Mouse (Mus musculus) myocyte (in vitro differentiated cells): ENCODE measurements around the gene Glipr1l2. TPM values are rescaled to one million over a fixed set of nuclear protein-coding genes. Genes with fewer than 3 reads are reported as not detected.
"Not testable (repeated sequence)": the region's sequence is repeated elsewhere in the genome, so short reads cannot be mapped to it uniquely, and the experiment has no call there.

ENCODE experiments used
- H3K27me3 ChIP-seq: one replicate; pipeline ENCODE4 v1.6.1; 2011; ENCODE audit not compliant: control insufficient read depth, insufficient read depth, insufficient read length
- H3K36me3 ChIP-seq: one replicate; pipeline ENCODE4 v1.6.1; 2011; ENCODE audit not compliant: control insufficient read depth, insufficient read depth
- H3K4me2 ChIP-seq: one replicate; pipeline ENCODE4 v1.6.1; 2011; ENCODE audit warnings: low read depth, control low read depth
- H3K4me3 ChIP-seq: one replicate; pipeline ENCODE4 v1.5.1; 2011; ENCODE audit warnings: mild to moderate bottlenecking, control low read depth, moderate library complexity
- H3K79me2 ChIP-seq: one replicate; pipeline ENCODE4 v1.6.1; 2011; ENCODE audit not compliant: control insufficient read depth, insufficient read depth
- H3ac ChIP-seq: one replicate; pipeline ENCODE4 v1.6.1; 2011; ENCODE audit not compliant: control insufficient read depth, insufficient read length
- CEBPB ChIP-seq: IDR thresholded peaks from 2 replicates; pipeline ENCODE4 v1.6.1; 2011; ENCODE audit warnings: mild to moderate bottlenecking, moderate library complexity; ENCODE audit not compliant: poor library complexity, insufficient read depth, severe bottlenecking
- E2F4 ChIP-seq: IDR thresholded peaks from one replicate; pipeline ENCODE4 v1.6.1; 2011; ENCODE audit warnings: mild to moderate bottlenecking, control low read depth, moderate library complexity; ENCODE audit not compliant: insufficient read depth
- MAX ChIP-seq: IDR thresholded peaks from one replicate; pipeline ENCODE4 v1.6.1; 2011; ENCODE audit warnings: low read depth, mild to moderate bottlenecking, control low read depth
- MYOD1 ChIP-seq, 3 experiments: IDR thresholded peaks; one replicate each; pipeline ENCODE4 v1.6.1; 2011; ENCODE audit warnings: control low read depth in 2 of 3, low read depth in 2 of 3, mild to moderate bottlenecking in 2 of 3, moderate library complexity in 1 of 3; ENCODE audit not compliant: insufficient read length in 2 of 3, control insufficient read depth in 1 of 3
- MYOG ChIP-seq, 3 experiments: IDR thresholded peaks; one replicate each; pipeline ENCODE4 v1.6.1; 2011; ENCODE audit warnings: control low read depth in 2 of 3, low read depth in 2 of 3, mild to moderate bottlenecking in 2 of 3; ENCODE audit not compliant: insufficient read length in 2 of 3, control insufficient read depth in 1 of 3, insufficient read depth in 1 of 3
- POLR2A ChIP-seq: IDR thresholded peaks from one replicate; pipeline ENCODE4 v1.6.1; 2011; ENCODE audit warnings: low read depth, mild to moderate bottlenecking, control low read depth, moderate library complexity; ENCODE audit not compliant: insufficient read length
- POLR2AphosphoS2 ChIP-seq: IDR thresholded peaks from one replicate; pipeline ENCODE4 v1.6.1; 2011; ENCODE audit warnings: low read depth, control low read depth; ENCODE audit not compliant: insufficient read length
- REST ChIP-seq: IDR thresholded peaks from one replicate; pipeline ENCODE4 v1.6.1; 2011; ENCODE audit warnings: mild to moderate bottlenecking, control low read depth, moderate library complexity; ENCODE audit not compliant: insufficient read depth, insufficient read length
- SRF ChIP-seq: IDR thresholded peaks from one replicate; pipeline ENCODE4 v1.6.1; 2011; ENCODE audit warnings: low read depth; ENCODE audit not compliant: control insufficient read depth, insufficient read length
- TCF12 ChIP-seq: IDR thresholded peaks from one replicate; pipeline ENCODE4 v1.6.1; 2011; ENCODE audit warnings: mild to moderate bottlenecking, control low read depth; ENCODE audit not compliant: poor library complexity, insufficient read depth, severe bottlenecking
- TCF3 ChIP-seq: IDR thresholded peaks from one replicate; pipeline ENCODE4 v1.6.1; 2011; ENCODE audit warnings: low read depth, control low read depth; ENCODE audit not compliant: insufficient read length
- USF1 ChIP-seq: IDR thresholded peaks from one replicate; pipeline ENCODE4 v1.6.1; 2011; ENCODE audit warnings: low read depth, mild to moderate bottlenecking, control low read depth, moderate library complexity
- polyA plus RNA-seq: library from polyadenylated mRNA; unstranded; fragments of >200 nt; fragmentation: generic; extraction: Trizol; gene quantifications from one replicate; pipeline ENCODE4 v1.2.1, GENCODE M21; 2012; ENCODE audit warnings: missing spikeins

The Glipr1l2 gene
- not detected for polyA plus RNA-seq

GRCm38 (mm10) chr10:112083157-112083556, at the start of gene Glipr1l2:
Gene Glipr1l2, plus strand, starts transcription at chr10:112083354.
- no peaks in the 10 kb centered on the region for H3K36me3 ChIP-seq
- no peak within 1 kb of the TSS for H3K4me3 ChIP-seq
- H3K27me3 ChIP-seq: peaks cover 3% of the 10 kb centered on the region
- TF ChIP-seq TCF12 (no peak), MYOD1 (IDR thresholded peaks at IDR 0.05; ENCODE audit: control insufficient read depth in 1 of 3, insufficient read length in 2 of 3, low read depth in 2 of 3) (no peak), MAX (no peak), CEBPB (no peak), SRF (no peak), MYOG (IDR thresholded peaks at IDR 0.05; ENCODE audit: control insufficient read depth in 1 of 3, insufficient read depth in 1 of 3, insufficient read length in 2 of 3, low read depth in 2 of 3) (no peak), USF1 (no peak), TCF3 (no peak), POLR2AphosphoS2 (no peak), REST (no peak), POLR2A (no peak), E2F4 (no peak)
- no peak within 1 kb of the TSS for H3K4me2 ChIP-seq
- no peaks in the 10 kb centered on the region for H3K79me2 ChIP-seq
- no peak within 1 kb of the TSS for H3ac ChIP-seq

GRCm38 (mm10) chr10:112043523-112043922, 39.6 kb upstream of the Glipr1l2 start:
- not testable (repeated sequence) for H3K4me2 ChIP-seq, H3K27me3 ChIP-seq, H3K79me2 ChIP-seq, H3K36me3 ChIP-seq, H3ac ChIP-seq, H3K4me3 ChIP-seq

- H3K79me2 ChIP-seq, H3ac ChIP-seq: not testable (repeated sequence)
These were observed 38.9 kb upstream of the Glipr1l2 start for GRCm38 (mm10) chr10:112044283-112044682.

GRCm38 (mm10) chr10:112051220-112051619, 31.9 kb upstream of the Glipr1l2 start:
- Histone ChIP-seq H3K79me2 (no peaks in the 10 kb centered on the region), H3ac (no peak overlapping the region), H3K36me3 (no peaks in the 10 kb centered on the region)

More at GRCm38 (mm10) chr10:112044283-112044682, 38.9 kb upstream of the Glipr1l2 start:
- H3K4me2 ChIP-seq, H3K36me3 ChIP-seq, H3K27me3 ChIP-seq, H3K4me3 ChIP-seq: not testable (repeated sequence)

GRCm38 (mm10) chr10:112051956-112052355, 31.2 kb upstream of the Glipr1l2 start:
- H3ac ChIP-seq, H3K36me3 ChIP-seq, H3K27me3 ChIP-seq, H3K4me3 ChIP-seq, H3K79me2 ChIP-seq, H3K4me2 ChIP-seq: not testable (repeated sequence)

More at GRCm38 (mm10) chr10:112051220-112051619, 31.9 kb upstream of the Glipr1l2 start:
- TF ChIP-seq SRF: no peak
- no peak for TF ChIP-seq MYOG (IDR thresholded peaks at IDR 0.05; ENCODE audit: control insufficient read depth in 1 of 3, insufficient read depth in 1 of 3, insufficient read length in 2 of 3, low read depth in 2 of 3)
- no peak for TF ChIP-seq TCF12
- TF ChIP-seq MYOD1 (IDR thresholded peaks at IDR 0.05; ENCODE audit: control insufficient read depth in 1 of 3, insufficient read length in 2 of 3, low read depth in 2 of 3): no peak
- TF ChIP-seq POLR2A: no peak
- TF ChIP-seq CEBPB: no peak
- no peak for TF ChIP-seq MAX
- no peak for TF ChIP-seq TCF3
- TF ChIP-seq POLR2AphosphoS2: no peak
- Histone ChIP-seq H3K27me3 (no peaks in the 10 kb centered on the region), H3K4me2 (no peak overlapping the region), H3K4me3 (no peak overlapping the region)

GRCm38 (mm10) chr10:112059702-112060582, 23.2 kb upstream of the Glipr1l2 start, which contains the start of gene Glipr1l1:
Gene Glipr1l1, plus strand, starts transcription at chr10:112060189.
- no peaks in the 10 kb centered on the region for H3K36me3 ChIP-seq
- no peaks in the 10 kb centered on the region for H3K27me3 ChIP-seq
- no peak within 1 kb of the TSS for H3K4me2 ChIP-seq
- no peak within 1 kb of the TSS for H3K4me3 ChIP-seq
- no peak within 1 kb of the TSS for H3ac ChIP-seq
- no peaks in the 10 kb centered on the region for H3K79me2 ChIP-seq
- TF ChIP-seq MAX: no peak
- TF ChIP-seq REST: no peak
- no peak for TF ChIP-seq MYOG (IDR thresholded peaks at IDR 0.05; ENCODE audit: control insufficient read depth in 1 of 3, insufficient read depth in 1 of 3, insufficient read length in 2 of 3, low read depth in 2 of 3)
- no peak for TF ChIP-seq E2F4
- TF ChIP-seq MYOD1 (IDR thresholded peaks at IDR 0.05; ENCODE audit: control insufficient read depth in 1 of 3, insufficient read length in 2 of 3, low read depth in 2 of 3): no peak
- no peak for TF ChIP-seq TCF12
- no peak for TF ChIP-seq TCF3
- no peak for TF ChIP-seq POLR2A
- TF ChIP-seq POLR2AphosphoS2: no peak
- TF ChIP-seq USF1: no peak
- no peak for TF ChIP-seq CEBPB
- no peak for TF ChIP-seq SRF

GRCm38 (mm10) chr10:112060583-112060934, 22.6 kb upstream of the Glipr1l2 start:
- not testable (repeated sequence) for H3K36me3 ChIP-seq, H3K4me3 ChIP-seq, H3K27me3 ChIP-seq, H3ac ChIP-seq, H3K4me2 ChIP-seq, H3K79me2 ChIP-seq
